Mouse (Mus musculus): ENCODE data around the gene Gpr107.

Gene Gpr107

DNA sequence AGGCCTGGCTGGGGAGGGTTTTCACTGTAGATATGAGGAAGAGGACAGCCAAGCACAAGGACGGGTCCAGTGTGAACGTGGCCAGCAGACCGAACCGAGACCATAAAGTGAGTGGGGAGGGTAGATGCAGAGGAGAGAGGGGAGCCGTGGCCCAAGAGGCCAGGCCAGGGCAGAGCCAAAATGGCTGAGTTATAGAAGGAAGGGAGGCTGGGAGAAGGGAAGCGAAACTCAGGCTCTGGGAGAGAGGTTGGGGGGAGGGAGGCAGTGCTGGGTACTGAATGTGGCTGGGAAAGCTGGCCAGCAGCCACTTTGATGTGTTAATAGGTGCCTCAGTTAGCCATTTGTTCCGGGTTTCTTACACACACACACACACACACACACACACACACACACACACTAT lies 24.9 kb upstream of the Gpr107 start:
- no peak for DNase-seq (ENCODE audit: low spot score in 2 of 2)

DNA sequence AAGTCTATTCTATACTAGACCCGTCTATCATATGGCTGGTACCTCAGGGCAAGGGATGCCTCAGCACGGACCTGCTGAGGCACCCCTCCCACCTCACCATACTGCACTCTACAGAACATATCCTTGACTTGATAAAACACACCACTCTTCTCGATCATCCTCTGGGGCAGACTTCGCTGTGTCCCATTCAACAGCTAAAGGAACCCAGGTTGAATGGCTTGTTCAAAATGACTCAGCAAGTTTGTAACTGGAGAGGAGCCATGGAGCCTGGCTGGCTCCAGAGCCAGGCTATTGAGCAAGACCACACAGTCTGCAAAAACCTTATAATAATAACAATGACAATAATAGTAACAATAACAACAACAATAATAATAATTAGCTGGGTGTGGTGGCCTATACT lies 24.2 kb upstream of the Gpr107 start:
- DNase-seq (ENCODE audit: low spot score in 2 of 2) = no peak

DNA sequence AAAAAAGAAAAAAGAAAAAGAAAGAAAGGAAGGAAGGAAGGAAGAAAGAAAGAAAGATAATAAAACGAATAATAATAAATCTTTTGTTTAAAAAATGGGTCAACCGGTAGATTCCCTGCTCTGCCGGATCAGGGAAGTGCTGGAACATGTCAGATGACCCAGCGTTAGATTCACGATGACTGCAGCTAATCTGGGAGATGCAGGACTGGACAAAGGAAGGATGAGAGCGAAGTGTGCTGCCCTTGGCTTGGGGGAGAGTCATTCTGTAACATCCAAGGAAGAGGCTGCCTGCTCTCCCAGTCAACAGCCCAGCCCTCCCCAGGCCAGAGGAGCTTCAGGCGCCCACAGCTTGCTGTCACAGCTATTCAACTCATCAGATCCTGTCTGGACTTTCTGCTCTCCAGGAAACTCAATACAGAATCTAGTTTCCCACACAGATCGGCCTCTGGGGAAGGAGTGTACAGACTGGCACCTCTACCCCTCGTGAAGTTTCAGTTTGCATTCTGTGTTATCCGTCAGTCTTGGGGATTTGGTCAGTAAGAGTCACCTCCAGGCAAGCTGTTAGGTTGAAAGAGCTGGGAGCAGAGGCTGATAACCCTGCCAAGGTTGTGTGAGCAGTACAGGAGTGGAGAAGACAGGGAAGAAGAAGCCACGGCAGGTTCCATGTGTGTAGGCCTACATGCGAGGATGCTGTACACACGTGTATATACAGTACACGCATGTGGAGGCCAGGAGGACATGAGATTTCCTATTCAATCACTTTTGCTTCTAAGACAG lies 22.2 kb upstream of the Gpr107 start:
- no peak for DNase-seq (ENCODE audit: low spot score in 2 of 2)

DNA sequence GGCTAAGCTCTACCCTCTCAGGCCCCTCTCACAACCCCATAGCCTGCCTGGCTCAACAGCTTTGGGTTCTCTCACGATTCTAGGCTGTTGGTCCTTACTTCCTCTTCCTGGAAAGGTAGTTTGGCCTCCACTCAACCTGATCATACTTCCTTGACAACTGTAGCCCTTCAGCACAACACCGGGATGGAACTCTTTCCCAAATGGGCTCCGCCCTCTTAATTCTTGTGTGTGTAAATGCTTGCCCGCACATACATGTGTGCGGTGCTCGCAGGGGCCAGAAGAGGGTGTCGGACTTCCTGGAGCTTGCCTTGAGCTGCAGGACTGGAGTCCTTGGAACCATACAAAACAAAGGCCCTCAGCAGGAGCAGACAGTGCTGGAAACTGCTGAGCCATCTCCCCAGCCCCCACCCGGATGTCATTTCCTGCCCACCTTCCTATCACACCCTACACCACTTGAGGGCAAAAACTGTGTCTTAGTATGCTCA lies 21.3 kb upstream of the Gpr107 start:
- no peak for DNase-seq (ENCODE audit: low spot score in 2 of 2)

DNA sequence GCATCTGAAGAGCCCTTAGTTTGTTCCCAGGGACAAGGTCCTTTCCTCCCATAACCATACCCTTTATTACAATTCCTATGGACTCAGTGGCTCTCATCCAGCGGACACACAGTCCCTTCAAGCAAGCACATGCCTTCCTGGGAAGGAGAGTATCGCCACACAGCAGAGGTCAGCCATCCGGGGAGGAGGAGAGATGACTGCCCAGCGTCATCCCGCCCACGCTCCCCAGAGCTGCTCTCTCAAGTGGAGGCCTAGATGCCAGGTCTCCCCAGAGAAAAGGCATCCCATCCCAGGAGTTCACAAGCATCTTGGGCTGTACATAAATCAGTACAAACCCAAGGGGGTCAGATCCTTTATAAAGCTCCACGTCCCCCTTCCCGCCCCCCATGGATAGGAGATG lies 19.4 kb upstream of the Gpr107 start:
- DNase-seq (ENCODE audit: low spot score in 2 of 2) = no peak

DNA sequence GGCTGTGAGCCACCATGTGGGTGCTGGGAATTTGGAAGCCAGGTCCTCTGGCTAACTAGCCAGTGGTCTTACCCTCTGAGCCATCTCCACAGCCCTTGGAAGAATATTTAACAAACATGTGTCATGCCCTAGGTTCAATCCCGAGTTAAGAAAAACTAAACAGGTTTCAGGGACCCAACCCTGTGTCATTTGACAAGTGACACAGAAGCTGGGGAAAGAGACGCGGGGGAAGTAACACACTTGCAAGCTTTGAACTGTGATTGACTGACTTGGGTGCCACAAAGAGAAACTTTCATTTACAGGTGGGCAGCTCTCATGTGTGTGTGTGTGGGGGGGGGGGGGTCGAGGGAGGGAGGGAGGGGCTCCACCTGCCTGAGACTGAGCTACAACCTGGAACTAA lies 18.1 kb upstream of the Gpr107 start:
- no peak for DNase-seq (ENCODE audit: low spot score in 2 of 2)

DNA sequence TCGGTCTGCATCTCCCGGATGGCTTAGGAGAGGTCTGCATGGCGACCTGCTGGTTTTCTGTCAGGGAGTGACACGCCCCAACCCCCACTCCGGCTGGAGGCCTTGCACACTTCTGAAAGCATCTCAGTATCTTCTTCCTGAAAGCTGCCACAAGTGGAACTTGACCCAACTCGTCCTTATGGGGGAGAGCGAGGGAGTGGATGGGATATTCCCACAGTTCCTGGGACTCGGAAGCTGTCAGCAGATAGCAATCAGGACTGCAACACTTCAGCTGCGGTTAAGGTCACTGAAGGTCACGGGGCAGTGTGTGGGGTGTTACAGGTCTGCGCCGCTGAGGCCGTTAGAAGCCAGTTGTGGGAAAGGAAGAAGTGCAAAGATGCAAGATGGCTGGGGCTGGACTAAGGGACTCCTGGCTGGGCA lies 16.6 kb upstream of the Gpr107 start:
- DNase-seq (ENCODE audit: low spot score in 2 of 2) = no peak

DNA sequence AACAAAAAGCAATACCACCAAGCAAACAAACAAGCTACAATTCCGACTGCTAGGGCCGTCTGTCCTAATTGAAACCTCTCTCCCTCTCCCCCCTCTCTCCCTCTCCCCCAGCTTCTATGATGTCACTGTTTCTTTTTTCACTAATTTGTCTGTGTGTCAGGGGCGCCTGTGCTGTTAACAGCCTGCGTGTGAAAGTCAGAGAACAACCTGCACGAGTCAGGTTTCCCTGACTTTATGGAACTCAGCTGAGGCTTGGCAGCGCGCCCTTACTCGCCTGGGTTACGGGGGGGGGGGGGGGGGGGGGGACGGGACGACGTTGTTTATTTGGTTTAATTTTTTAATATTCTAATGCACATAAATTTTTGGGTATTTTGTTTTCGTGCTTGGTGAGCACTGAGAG lies 15.8 kb upstream of the Gpr107 start:
- no peak for DNase-seq (ENCODE audit: low spot score in 2 of 2)

DNA sequence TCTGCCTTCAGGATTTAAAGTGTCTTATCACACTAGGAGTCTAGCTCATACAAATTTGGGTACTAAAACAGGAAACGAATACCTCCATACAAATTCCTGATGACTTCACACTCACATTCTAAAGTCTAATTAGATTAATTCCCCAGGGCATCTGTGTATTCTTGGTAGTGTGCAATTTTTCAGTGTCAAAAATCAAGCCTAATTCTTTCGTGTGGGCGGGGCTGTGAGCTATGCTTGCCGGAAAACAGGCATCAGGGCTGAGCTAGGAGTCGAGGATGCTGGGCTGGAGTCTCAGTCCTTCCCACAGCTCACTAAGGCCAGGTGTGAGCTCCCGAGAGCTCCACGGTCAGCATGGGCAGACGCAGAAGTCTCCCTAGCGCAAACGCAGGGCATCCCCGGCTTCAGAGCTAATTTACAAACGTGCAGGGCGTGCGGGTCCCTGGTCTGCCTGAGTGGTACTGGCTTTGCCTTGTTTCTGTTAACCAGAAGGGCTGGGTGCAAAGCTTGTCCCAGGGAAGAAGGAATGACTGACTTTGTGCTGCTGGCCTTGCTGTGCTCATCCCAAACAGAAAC lies 15.0 kb upstream of the Gpr107 start:
- no peak for DNase-seq (ENCODE audit: low spot score in 2 of 2)

DNA sequence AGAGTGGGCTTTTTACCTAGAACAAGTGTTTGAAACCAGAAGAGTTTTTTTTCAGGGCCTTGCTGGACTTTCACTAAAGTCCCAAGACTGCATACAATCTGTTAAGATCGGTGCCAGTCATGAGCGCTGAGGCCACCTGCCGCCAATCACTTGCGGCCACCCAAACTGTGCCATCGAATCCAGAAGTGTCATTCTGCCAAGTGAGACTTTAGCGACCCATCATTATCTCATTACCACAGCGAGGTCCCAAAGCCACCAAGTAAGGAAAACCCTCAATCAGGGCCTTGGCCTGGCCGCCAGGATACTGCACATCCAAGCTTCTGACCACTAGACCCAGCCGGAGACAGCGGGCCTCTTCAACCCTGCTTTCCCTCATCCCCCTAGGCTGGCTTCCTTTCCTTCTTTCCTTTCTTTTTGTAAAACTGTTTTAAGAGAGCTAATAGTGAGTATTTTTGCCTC lies 12.9 kb upstream of the Gpr107 start:
- no peak for DNase-seq (ENCODE audit: low spot score in 2 of 2)

DNA sequence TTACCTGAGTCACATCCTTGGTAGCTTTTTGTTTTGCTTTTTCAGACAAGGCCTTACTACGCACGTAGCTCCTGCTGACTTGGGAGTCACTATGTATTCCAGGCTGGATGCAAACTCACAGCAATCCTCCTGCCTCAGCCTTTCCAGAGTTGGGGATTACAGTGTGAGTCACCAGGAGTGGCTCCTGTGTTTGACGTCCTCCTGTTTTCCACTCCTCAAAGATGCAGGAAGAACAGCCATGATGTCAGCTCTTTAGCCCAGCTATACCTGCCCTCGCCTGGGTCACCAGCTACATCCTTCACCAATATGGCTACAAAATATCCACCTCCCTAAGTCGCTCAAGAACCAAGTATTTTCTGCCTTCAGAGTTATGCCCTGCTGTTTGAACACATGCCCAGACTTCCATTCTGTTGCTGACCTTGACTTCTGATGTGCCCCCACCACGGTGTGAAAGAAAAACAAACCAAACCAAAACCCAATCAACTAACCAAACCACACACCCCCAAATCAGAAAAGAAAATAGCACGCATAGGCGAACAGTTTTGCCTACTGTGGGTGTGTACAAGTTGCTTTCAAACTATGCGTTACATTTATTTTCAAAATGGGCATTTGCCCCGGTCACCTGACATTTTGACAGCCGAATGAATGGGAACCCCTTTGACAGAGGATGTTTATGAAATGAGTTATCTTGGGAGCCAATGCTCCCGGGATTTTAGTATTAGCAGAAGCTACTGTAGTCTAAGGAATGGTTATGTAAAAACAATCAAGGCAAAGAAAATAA lies 11.9 kb upstream of the Gpr107 start:
- DNase-seq (ENCODE audit: low spot score in 2 of 2) = no peak

DNA sequence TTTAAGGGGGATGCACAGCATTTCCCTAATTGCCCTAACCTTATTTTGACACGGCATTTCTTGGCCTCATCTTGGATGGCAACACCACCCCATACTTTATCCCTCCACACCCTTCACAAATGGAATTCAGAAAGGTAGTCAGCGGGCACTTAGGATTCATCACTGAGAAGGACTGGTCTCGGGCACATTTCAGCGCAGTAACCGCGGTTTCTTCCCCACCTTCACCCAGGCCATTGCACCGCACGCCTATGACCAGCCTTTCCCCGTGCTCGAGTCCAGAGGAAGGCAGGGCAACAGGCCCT lies 11.4 kb upstream of the Gpr107 start:
- DNase-seq (ENCODE audit: low spot score in 2 of 2) = no peak

DNA sequence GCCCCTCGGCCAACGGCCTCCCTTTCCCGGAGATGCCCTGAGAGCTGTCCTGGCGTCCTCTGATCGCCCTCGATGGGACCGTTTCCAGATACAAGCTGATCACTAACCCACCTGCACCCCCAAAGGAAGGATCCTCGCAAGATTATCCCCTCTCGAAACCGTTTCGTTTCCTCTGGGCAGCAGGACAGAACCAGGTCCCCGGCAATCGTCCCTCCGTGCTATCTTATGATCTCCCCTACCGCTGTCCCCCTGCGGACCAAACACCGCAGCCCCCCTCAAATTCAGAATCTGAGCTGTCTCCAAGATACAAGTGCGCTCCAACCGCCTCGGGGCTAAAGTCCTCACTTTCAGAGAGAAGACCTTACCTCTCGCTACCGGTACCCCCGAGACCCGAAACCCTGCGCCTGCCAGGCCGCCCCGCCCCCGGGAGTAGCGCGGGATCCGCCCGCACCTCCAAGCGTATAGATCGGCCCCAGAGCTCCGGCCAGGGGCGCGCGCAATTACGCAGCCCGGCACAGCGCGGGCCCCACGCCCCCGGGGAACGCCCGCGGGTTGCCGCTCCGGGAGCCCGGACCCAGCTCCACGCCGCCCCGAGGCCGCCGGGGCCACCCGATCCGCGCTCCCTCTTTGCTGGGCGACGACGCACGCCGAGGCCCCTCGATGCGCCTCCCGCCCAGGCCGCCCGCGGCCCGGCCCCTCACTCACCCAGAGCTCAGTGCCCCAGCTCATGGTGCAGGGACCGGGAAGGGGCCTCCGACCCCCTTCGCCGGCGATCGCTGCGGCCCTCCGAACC lies 10.8 kb upstream of the Gpr107 start:
- peak; percentile 53 to 56 for DNase-seq (ENCODE audit: low spot score in 2 of 2)

DNA sequence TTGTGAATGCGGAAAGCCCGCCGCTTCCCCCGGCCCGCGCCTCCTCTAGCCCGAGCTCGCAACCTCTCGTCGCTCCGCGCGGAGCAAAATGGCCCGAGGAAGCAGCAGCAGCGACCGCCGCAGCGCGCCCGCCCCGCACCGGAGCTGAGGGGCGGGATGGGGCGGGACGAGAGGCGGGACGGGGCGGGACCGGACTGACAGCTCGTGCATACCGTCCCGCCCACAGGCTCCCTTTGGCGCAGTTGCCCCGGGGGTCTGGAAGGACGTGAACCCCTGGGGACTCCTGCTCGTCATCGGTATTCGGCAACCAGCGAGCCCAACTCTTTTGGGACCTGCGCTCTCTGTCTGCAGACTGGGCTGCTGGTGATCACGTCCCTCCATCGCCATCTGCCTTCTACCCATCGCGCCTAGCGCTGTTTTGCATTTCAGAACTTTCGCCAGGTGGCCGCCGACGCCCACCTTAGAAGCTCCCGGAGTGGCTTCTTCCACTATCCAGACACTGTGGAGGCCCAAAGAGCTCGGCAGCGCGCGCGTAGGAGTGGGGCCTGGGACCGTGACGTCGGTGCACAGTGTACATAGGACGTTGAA lies 10.2 kb upstream of the Gpr107 start, which contains the start of gene Fnbp1:
Gene Fnbp1 (minus strand): TSS at position 142 of the 588 bp plus-strand sequence.
- DNase-seq (ENCODE audit: low spot score in 2 of 2) = peak; percentile 90

DNA sequence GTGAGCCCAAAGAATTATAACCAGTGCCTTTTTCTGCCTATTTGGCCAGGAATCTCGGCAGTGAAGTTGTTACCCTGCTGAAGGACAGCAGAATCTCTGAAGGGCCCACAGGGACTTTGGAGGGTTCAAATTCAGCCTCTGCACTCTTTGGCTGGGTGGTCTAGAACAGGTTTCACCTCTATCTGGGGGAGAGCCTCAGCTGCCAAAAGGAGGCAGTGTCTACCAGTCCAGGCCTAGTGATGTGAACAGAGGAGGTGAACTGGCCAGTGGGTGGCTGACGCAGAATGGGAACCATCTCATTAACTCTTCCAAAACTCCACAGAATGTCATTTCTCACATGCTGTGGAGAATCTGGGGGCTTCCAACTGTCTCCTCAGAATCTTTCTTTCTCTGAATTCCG lies 9.6 kb upstream of the Gpr107 start:
- DNase-seq (ENCODE audit: low spot score in 2 of 2) = no peak

DNA sequence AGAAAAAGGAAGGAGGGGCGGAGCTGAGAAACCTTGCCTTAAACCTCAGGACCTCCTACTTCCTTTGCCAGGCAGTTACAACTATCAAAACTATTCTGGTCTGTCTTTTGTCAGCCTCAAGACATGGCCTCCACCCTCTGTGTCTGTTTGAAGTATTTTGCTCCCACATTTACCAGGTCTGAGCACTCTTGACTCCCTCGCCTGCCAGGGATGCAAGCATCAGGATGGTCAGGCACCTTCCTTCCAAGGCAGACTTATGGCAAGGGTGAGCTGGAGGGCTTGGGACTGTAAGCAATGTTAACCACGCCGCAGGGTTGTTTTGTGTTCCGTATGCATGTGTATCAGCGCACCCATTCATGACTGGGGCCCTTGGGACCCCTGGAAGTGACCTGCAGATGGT lies 8.8 kb upstream of the Gpr107 start:
- DNase-seq (ENCODE audit: low spot score in 2 of 2) = no peak

DNA sequence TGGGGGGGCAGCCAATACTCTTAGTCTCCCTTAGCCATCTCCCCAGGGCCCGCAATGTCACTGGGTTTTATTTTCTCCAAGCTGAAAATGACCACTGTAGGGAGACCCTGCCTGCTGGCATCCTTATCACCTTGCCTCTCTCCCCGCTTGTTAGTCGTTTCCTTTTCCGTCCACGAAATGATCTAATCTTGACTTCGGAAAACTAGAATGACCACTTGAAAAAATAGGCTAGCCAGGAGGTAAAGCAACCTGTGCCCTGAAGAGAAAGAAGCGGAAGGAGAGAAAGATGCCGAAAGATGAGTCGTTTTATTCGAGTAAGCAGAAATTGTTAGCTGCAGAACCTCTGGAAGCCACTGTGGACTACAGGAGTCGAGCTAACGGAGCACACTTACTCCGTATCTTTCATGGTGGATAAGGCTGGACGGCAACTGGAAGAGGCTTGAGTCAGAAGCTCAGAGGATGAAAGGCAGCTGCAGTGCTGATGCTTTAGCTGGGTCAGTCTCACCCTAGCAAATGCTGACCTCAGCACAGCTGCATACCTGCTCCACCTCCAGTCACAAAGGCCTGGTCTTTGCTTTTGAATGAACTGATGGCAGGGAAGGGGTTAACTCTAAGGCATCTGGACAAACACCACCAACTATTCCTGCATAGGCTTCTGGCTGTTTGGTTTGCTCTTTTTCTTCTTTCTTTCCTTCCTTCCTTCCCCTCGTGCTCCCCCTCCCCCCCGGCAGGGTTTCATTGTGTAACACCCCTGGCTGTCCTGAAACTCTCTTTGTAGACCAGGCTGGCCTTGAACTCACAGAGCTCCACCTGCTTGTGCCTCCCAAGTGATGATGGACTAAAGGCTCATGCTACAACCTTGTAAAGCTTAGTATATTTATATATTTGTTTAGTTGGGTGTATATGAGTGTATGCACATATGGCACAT lies 8.1 kb upstream of the Gpr107 start:
- no peak for DNase-seq (ENCODE audit: low spot score in 2 of 2)

DNA sequence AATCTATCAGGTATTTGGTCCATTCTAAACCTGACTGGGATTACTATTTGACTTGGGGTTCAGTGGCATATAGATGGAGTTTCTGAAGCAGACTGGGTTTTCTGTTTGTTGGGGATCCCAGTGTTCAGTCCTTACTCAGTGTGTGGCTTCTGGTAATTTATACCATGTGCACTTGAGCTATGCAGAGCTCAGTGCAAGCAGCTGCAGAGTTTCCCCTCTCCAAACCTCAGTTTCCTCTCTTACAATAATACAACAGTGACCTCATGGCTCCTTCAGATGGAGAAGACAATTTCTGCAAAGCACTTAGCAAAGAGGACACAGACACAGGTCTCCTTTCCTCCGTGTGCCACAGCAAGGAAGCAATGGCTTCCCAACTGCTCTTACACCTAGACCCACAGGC lies 7.2 kb upstream of the Gpr107 start:
- no peak for DNase-seq (ENCODE audit: low spot score in 2 of 2)

DNA sequence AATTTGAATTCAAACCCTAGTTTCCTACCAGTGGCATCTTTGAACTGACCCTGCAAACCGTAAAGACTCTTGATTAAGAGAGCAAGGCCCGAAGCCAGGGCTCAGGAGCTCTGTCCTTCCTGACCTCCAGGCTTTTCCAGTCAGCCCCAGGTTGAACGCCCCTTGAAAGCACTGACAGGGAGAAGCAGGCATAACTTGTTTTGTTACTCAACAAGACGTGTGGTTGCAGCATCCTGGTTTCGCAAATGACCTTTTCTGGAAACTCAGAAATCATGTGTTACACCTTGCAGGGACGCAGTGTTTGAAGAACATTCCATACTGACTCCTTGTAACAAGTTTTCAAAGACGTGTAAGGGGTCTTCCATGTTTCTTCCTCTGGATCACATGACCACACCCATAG lies 5.1 kb upstream of the Gpr107 start:
- no peak for DNase-seq (ENCODE audit: low spot score in 2 of 2)

DNA sequence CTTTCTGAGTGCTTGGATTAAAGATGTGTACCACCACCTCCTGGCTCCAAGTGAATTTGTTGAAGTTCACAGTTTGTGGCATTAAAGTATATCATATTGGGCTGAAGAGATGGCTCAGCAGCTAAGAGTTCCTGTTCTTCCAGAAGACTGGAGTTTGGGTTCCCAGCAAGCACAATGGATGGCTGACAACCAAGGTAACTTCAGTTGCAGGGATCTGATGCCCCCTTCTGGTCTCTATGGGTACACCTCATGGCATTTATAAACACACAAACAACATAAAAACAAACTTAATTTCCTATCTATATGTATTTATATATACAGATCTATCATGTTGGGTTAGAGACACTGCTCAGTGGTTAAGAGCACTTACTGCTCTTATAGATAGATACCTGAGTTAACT lies 1.4 kb upstream of the Gpr107 start:
- DNase-seq (ENCODE audit: low spot score in 2 of 2) = no peak

DNA sequence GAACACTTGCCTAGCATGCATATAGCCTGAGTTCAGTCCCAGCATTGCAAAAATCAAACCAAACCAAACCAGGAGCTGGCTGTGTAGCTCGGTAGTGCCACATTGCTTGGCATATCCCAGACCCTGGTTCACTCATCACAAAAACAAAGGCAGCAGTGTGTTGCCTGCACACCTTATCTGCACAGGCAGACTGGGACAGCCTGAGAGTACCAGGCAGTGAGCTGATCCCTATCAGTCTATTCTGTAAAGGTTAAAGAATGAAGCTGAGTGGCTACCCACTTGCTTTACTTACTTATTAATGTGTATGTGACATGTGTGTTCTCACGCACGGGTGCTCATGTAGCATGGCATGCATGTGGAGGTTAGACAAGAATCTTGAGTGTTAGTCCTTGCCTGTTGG lies 4.7 kb downstream of the Gpr107 start:
- DNase-seq (ENCODE audit: low spot score in 2 of 2) = no peak

All from right cerebral cortex, postnatal 10 days (tissue).